Mouse (Mus musculus) ovary, adult 18-20 months (tissue): ENCODE measurements around the gene Eml2.

Experiments
- DNase-seq: peaks from one replicate; pipeline ENCODE4 v3.0.0; 2022; ENCODE audit warnings: low spot score, mixed read lengths

Eml2 gene

GRCm38 (mm10) chr7:19163752-19164151 is 12.5 kb upstream of the Eml2 start:
- DNase-seq, result no peak

- DNase-seq, result no peak
Measured at GRCm38 (mm10) chr7:19164189-19164588, 12.0 kb upstream of the Eml2 start.

- DNase-seq, result no peak
Measured at GRCm38 (mm10) chr7:19164978-19165377, 11.2 kb upstream of the Eml2 start.

GRCm38 (mm10) chr7:19165656-19166423 is 10.4 kb upstream of the Eml2 start, which contains the start of gene Gipr:
Gene Gipr, minus strand, starts transcription at chr7:19166127.
- no peak for DNase-seq

GRCm38 (mm10) chr7:19166990-19167389 is 9.2 kb upstream of the Eml2 start:
- DNase-seq, result no peak

GRCm38 (mm10) chr7:19169506-19169905 is 6.7 kb upstream of the Eml2 start:
- DNase-seq, result no peak

- no peak for DNase-seq
Measured at GRCm38 (mm10) chr7:19170142-19170541, 6.1 kb upstream of the Eml2 start.

GRCm38 (mm10) chr7:19171831-19172230 is 4.4 kb upstream of the Eml2 start:
- no peak for DNase-seq

GRCm38 (mm10) chr7:19172874-19173273 is 3.3 kb upstream of the Eml2 start:
- DNase-seq, result peak; percentile 64

GRCm38 (mm10) chr7:19176516-19176947 is 311 bp downstream of the Eml2 start:
- no peak for DNase-seq

GRCm38 (mm10) chr7:19177216-19177615 is 995 bp downstream of the Eml2 start:
- DNase-seq, result no peak

- no peak for DNase-seq
Measured at GRCm38 (mm10) chr7:19178035-19178434, 1.8 kb downstream of the Eml2 start.

GRCm38 (mm10) chr7:19178443-19179092 is 2.3 kb downstream of the Eml2 start:
- DNase-seq, result no peak

GRCm38 (mm10) chr7:19179173-19179572 is 3.0 kb downstream of the Eml2 start:
- DNase-seq, result peak; percentile 50

GRCm38 (mm10) chr7:19179936-19180335 is 3.7 kb downstream of the Eml2 start:
- DNase-seq, result no peak

GRCm38 (mm10) chr7:19180862-19181429 is 4.7 kb downstream of the Eml2 start:
- peak; percentile 27 for DNase-seq

GRCm38 (mm10) chr7:19184250-19184649 is 8.0 kb downstream of the Eml2 start:
- DNase-seq, result no peak

GRCm38 (mm10) chr7:19184758-19185157 is 8.5 kb downstream of the Eml2 start:
- DNase-seq, result no peak

- DNase-seq, result no peak
Measured at GRCm38 (mm10) chr7:19194676-19195075, 18.5 kb downstream of the Eml2 start.

GRCm38 (mm10) chr7:19196676-19197075 is 20.5 kb downstream of the Eml2 start:
- DNase-seq, result no peak

- DNase-seq, result no peak
Measured at GRCm38 (mm10) chr7:19197985-19198384, 21.8 kb downstream of the Eml2 start.

GRCm38 (mm10) chr7:19201660-19202059 is 25.4 kb downstream of the Eml2 start:
- DNase-seq, result no peak
